Mouse (Mus musculus): Measurements from ENCODE around the gene Cntn5.
A peak's percentile ranks its signal among the peaks of the same experiment; 100 is the strongest.

The Cntn5 gene

GRCm38 (mm10) chr9:9819963-9820362 lies 1084.6 kb downstream of the Cntn5 start:
- no peak for TF ChIP-seq CTCF (conservative IDR thresholded peaks at IDR 0.05; ENCODE audit: low read length)

GRCm38 (mm10) chr9:9817477-9817876 lies 1087.1 kb downstream of the Cntn5 start:
- Histone ChIP-seq H3K4me3 (replicated peaks; ENCODE audit: low read length) (no peak overlapping the region), H3K9me3 (ENCODE audit: low read length) (no peaks in the 10 kb centered on the region), H3K4me1 (replicated peaks; ENCODE audit: low read depth, low read length) (no peaks in the 10 kb centered on the region), H3K27me3 (ENCODE audit: insufficient read depth, low read length) (no peaks in the 10 kb centered on the region), H3K36me3 (ENCODE audit: insufficient read depth, low read length) (no peaks in the 10 kb centered on the region)
- TF ChIP-seq NANOG (IDR thresholded peaks at IDR 0.05; ENCODE audit: borderline replicate concordance, low read length) (no peak), POU5F1 (IDR thresholded peaks at IDR 0.05; ENCODE audit: borderline replicate concordance, low read length) (no peak), CTCF (conservative IDR thresholded peaks at IDR 0.05; ENCODE audit: low read length) (no peak)

More at GRCm38 (mm10) chr9:9819963-9820362, 1084.6 kb downstream of the Cntn5 start:
- Histone ChIP-seq H3K4me1 (replicated peaks; ENCODE audit: low read depth, low read length) (no peaks in the 10 kb centered on the region), H3K27me3 (ENCODE audit: insufficient read depth, low read length) (no peaks in the 10 kb centered on the region), H3K4me3 (replicated peaks; ENCODE audit: low read length) (no peak overlapping the region), H3K9me3 (ENCODE audit: low read length) (no peaks in the 10 kb centered on the region), H3K36me3 (ENCODE audit: insufficient read depth, low read length) (no peaks in the 10 kb centered on the region)

- Histone ChIP-seq H3K27me3 (ENCODE audit: insufficient read depth, low read length) (no peaks in the 10 kb centered on the region), H3K36me3 (ENCODE audit: insufficient read depth, low read length) (no peaks in the 10 kb centered on the region), H3K4me1 (replicated peaks; ENCODE audit: low read depth, low read length) (no peaks in the 10 kb centered on the region), H3K9me3 (ENCODE audit: low read length) (no peaks in the 10 kb centered on the region), H3K4me3 (replicated peaks; ENCODE audit: low read length) (no peak overlapping the region)
- TF ChIP-seq NANOG (IDR thresholded peaks at IDR 0.05; ENCODE audit: borderline replicate concordance, low read length) (no peak), CTCF (conservative IDR thresholded peaks at IDR 0.05; ENCODE audit: low read length) (no peak), POU5F1 (IDR thresholded peaks at IDR 0.05; ENCODE audit: borderline replicate concordance, low read length) (no peak)
Measured at GRCm38 (mm10) chr9:9799546-9799945, 1105.0 kb downstream of the Cntn5 start.

- Histone ChIP-seq H3K9me3 (ENCODE audit: low read length) (no peaks in the 10 kb centered on the region), H3K36me3 (ENCODE audit: insufficient read depth, low read length) (no peaks in the 10 kb centered on the region), H3K27me3 (ENCODE audit: insufficient read depth, low read length) (no peaks in the 10 kb centered on the region), H3K4me1 (replicated peaks; ENCODE audit: low read depth, low read length) (no peaks in the 10 kb centered on the region), H3K4me3 (replicated peaks; ENCODE audit: low read length) (no peak overlapping the region)
- TF ChIP-seq NANOG (IDR thresholded peaks at IDR 0.05; ENCODE audit: borderline replicate concordance, low read length) = no peak
- no peak for TF ChIP-seq POU5F1 (IDR thresholded peaks at IDR 0.05; ENCODE audit: borderline replicate concordance, low read length)
- TF ChIP-seq CTCF (conservative IDR thresholded peaks at IDR 0.05; ENCODE audit: low read length) = peak; percentile 75
Measured at GRCm38 (mm10) chr9:9783680-9784079, 1120.9 kb downstream of the Cntn5 start.

- H3K36me3 ChIP-seq (ENCODE audit: insufficient read depth, low read length) = no peaks in the 10 kb centered on the region
- H3K4me3 ChIP-seq (replicated peaks; ENCODE audit: low read length) = no peak overlapping the region
- no peaks in the 10 kb centered on the region for H3K4me1 ChIP-seq (replicated peaks; ENCODE audit: low read depth, low read length)
- no peaks in the 10 kb centered on the region for H3K27me3 ChIP-seq (ENCODE audit: insufficient read depth, low read length)
- TF ChIP-seq CTCF (conservative IDR thresholded peaks at IDR 0.05; ENCODE audit: low read length) = no peak
- no peak for TF ChIP-seq POU5F1 (IDR thresholded peaks at IDR 0.05; ENCODE audit: borderline replicate concordance, low read length)
- no peak for TF ChIP-seq NANOG (IDR thresholded peaks at IDR 0.05; ENCODE audit: borderline replicate concordance, low read length)
- no peaks in the 10 kb centered on the region for H3K9me3 ChIP-seq (ENCODE audit: low read length)
Measured at GRCm38 (mm10) chr9:9781157-9781884, 1123.3 kb downstream of the Cntn5 start.

- Histone ChIP-seq H3K27me3 (ENCODE audit: insufficient read depth, low read length) (no peaks in the 10 kb centered on the region), H3K4me1 (replicated peaks; ENCODE audit: low read depth, low read length) (no peaks in the 10 kb centered on the region), H3K9me3 (ENCODE audit: low read length) (no peaks in the 10 kb centered on the region), H3K36me3 (ENCODE audit: insufficient read depth, low read length) (no peaks in the 10 kb centered on the region), H3K4me3 (replicated peaks; ENCODE audit: low read length) (no peak overlapping the region)
- TF ChIP-seq NANOG (IDR thresholded peaks at IDR 0.05; ENCODE audit: borderline replicate concordance, low read length) (no peak), CTCF (conservative IDR thresholded peaks at IDR 0.05; ENCODE audit: low read length) (no peak), POU5F1 (IDR thresholded peaks at IDR 0.05; ENCODE audit: borderline replicate concordance, low read length) (no peak)
Measured at GRCm38 (mm10) chr9:9779646-9780045, 1124.9 kb downstream of the Cntn5 start.

GRCm38 (mm10) chr9:9770777-9771176 lies 1133.8 kb downstream of the Cntn5 start:
- H3K9me3 ChIP-seq (ENCODE audit: low read length) = no peaks in the 10 kb centered on the region
- H3K36me3 ChIP-seq (ENCODE audit: insufficient read depth, low read length) = no peaks in the 10 kb centered on the region
- no peak overlapping the region for H3K4me3 ChIP-seq (replicated peaks; ENCODE audit: low read length)
- no peaks in the 10 kb centered on the region for H3K4me1 ChIP-seq (replicated peaks; ENCODE audit: low read depth, low read length)
- H3K27me3 ChIP-seq (ENCODE audit: insufficient read depth, low read length) = no peaks in the 10 kb centered on the region
- TF ChIP-seq POU5F1 (IDR thresholded peaks at IDR 0.05; ENCODE audit: borderline replicate concordance, low read length) (no peak), CTCF (conservative IDR thresholded peaks at IDR 0.05; ENCODE audit: low read length) (no peak), NANOG (IDR thresholded peaks at IDR 0.05; ENCODE audit: borderline replicate concordance, low read length) (no peak)

GRCm38 (mm10) chr9:9769659-9770058 lies 1134.9 kb downstream of the Cntn5 start:
- TF ChIP-seq NANOG (IDR thresholded peaks at IDR 0.05; ENCODE audit: borderline replicate concordance, low read length) = no peak
- TF ChIP-seq CTCF (conservative IDR thresholded peaks at IDR 0.05; ENCODE audit: low read length) = no peak
- TF ChIP-seq POU5F1 (IDR thresholded peaks at IDR 0.05; ENCODE audit: borderline replicate concordance, low read length) = no peak
- H3K4me3 ChIP-seq (replicated peaks; ENCODE audit: low read length) = no peak overlapping the region
- no peaks in the 10 kb centered on the region for H3K36me3 ChIP-seq (ENCODE audit: insufficient read depth, low read length)
- no peaks in the 10 kb centered on the region for H3K27me3 ChIP-seq (ENCODE audit: insufficient read depth, low read length)
- H3K9me3 ChIP-seq (ENCODE audit: low read length) = no peaks in the 10 kb centered on the region
- no peaks in the 10 kb centered on the region for H3K4me1 ChIP-seq (replicated peaks; ENCODE audit: low read depth, low read length)

- TF ChIP-seq NANOG (IDR thresholded peaks at IDR 0.05; ENCODE audit: borderline replicate concordance, low read length) (no peak), CTCF (conservative IDR thresholded peaks at IDR 0.05; ENCODE audit: low read length) (no peak)
Measured at GRCm38 (mm10) chr9:9718145-9718544, 1186.4 kb downstream of the Cntn5 start.

More at GRCm38 (mm10) chr9:9718145-9718544, 1186.4 kb downstream of the Cntn5 start:
- 0 out of 2 replicates have a peak, but pooled peaks cover 1% of the 10 kb centered on the region for H3K9me3 ChIP-seq (ENCODE audit: low read length)
- no peak overlapping the region for H3K4me3 ChIP-seq (replicated peaks; ENCODE audit: low read length)
- H3K4me1 ChIP-seq (replicated peaks; ENCODE audit: low read depth, low read length) = no peaks in the 10 kb centered on the region
- no peaks in the 10 kb centered on the region for H3K27me3 ChIP-seq (ENCODE audit: insufficient read depth, low read length)
- no peaks in the 10 kb centered on the region for H3K36me3 ChIP-seq (ENCODE audit: insufficient read depth, low read length)
